Mouse (Mus musculus): ENCODE measurements around the gene Trappc12. TPM values are rescaled to one million over a fixed set of nuclear protein-coding genes. Genes with fewer than 3 reads are reported as not detected.

Gene Trappc12
- total RNA-seq, 2 experiments from 2014 or later: 49.1 to 64.0 TPM

Other genes starting within 250 kb of the Trappc12 start
- gene Dcdc2c, start 198.1 kb downstream of the Trappc12 start, total RNA-seq (2014; fragmentation: Nextera tagmentation): not detected in 2 replicates
- gene Dcdc2c, start 198.1 kb downstream of the Trappc12 start, total RNA-seq (2017): not detected in 2 replicates
- not detected in 2 replicates for gene Allc, start 167.9 kb downstream of the Trappc12 start, total RNA-seq (2014; fragmentation: Nextera tagmentation)
- gene Allc, start 167.9 kb downstream of the Trappc12 start, total RNA-seq (2017): not detected in 2 replicates
- gene Colec11, start 127.1 kb downstream of the Trappc12 start, total RNA-seq (2014; fragmentation: Nextera tagmentation): not detected in 2 replicates
- 0.99 TPM in 1 of 2 replicates, not detected in the other for gene Colec11, start 127.1 kb downstream of the Trappc12 start, total RNA-seq (2017)
- gene Rps7, start 114.5 kb downstream of the Trappc12 start, total RNA-seq (2014; fragmentation: Nextera tagmentation): 3,723 and 3,737 TPM in 2 replicates
- 4,053 and 5,358 TPM in 2 replicates for gene Rps7, start 114.5 kb downstream of the Trappc12 start, total RNA-seq (2017)
- gene Rnaseh1, start 100.9 kb downstream of the Trappc12 start, total RNA-seq (2014; fragmentation: Nextera tagmentation): 18.9 and 31.1 TPM in 2 replicates
- gene Rnaseh1, start 100.9 kb downstream of the Trappc12 start, total RNA-seq (2017): 11.0 and 27.5 TPM in 2 replicates
- gene Adi1, start 75.2 kb downstream of the Trappc12 start, total RNA-seq (2014; fragmentation: Nextera tagmentation): 67.5 and 76.4 TPM in 2 replicates
- gene Adi1, start 75.2 kb downstream of the Trappc12 start, total RNA-seq (2017): 25.8 and 33.8 TPM in 2 replicates
- 19.9 and 30.0 TPM in 2 replicates for gene Eipr1, start 1.3 kb upstream of the Trappc12 start, total RNA-seq (2014; fragmentation: Nextera tagmentation)
- gene Eipr1, start 1.3 kb upstream of the Trappc12 start, total RNA-seq (2017): 23.4 and 29.6 TPM in 2 replicates